Mouse (Mus musculus): ENCODE data around the gene Pgam1. TPM values are rescaled to one million over a fixed set of nuclear protein-coding genes. Genes with fewer than 3 reads are reported as not detected.

Gene Pgam1
- polyA plus RNA-seq, 1 experiment from 2014 or later: 1,170 TPM

Other genes starting within 250 kb of the Pgam1 start
- 0.73 and 1.4 TPM in 2 replicates for gene Slit1, start 168.3 kb upstream of the Pgam1 start, polyA plus RNA-seq (2016; fragmentation: Nextera tagmentation; extraction: Ambion mirVana)
- 49.7 and 50.9 TPM in 2 replicates for gene Arhgap19, start 109.9 kb upstream of the Pgam1 start, polyA plus RNA-seq (2016; fragmentation: Nextera tagmentation; extraction: Ambion mirVana)
- 10.9 and 11.8 TPM in 2 replicates for gene Frat1, start 82.0 kb upstream of the Pgam1 start, polyA plus RNA-seq (2016; fragmentation: Nextera tagmentation; extraction: Ambion mirVana)
- 5.4 and 5.5 TPM in 2 replicates for gene Frat2, start 63.8 kb upstream of the Pgam1 start, polyA plus RNA-seq (2016; fragmentation: Nextera tagmentation; extraction: Ambion mirVana)
- gene Rrp12, start 15.8 kb upstream of the Pgam1 start, polyA plus RNA-seq (2016; fragmentation: Nextera tagmentation; extraction: Ambion mirVana): 43.8 and 43.9 TPM in 2 replicates
- 101 and 103 TPM in 2 replicates for gene Exosc1, start 21.5 kb downstream of the Pgam1 start, polyA plus RNA-seq (2016; fragmentation: Nextera tagmentation; extraction: Ambion mirVana)
- gene Zdhhc16, start 21.6 kb downstream of the Pgam1 start, polyA plus RNA-seq (2016; fragmentation: Nextera tagmentation; extraction: Ambion mirVana): 85.8 and 92.4 TPM in 2 replicates
- 35.3 and 42.3 TPM in 2 replicates for gene Mms19, start 69.2 kb downstream of the Pgam1 start, polyA plus RNA-seq (2016; fragmentation: Nextera tagmentation; extraction: Ambion mirVana)
- gene Ubtd1, start 69.8 kb downstream of the Pgam1 start, polyA plus RNA-seq (2016; fragmentation: Nextera tagmentation; extraction: Ambion mirVana): 9.2 and 9.6 TPM in 2 replicates
- gene Ankrd2, start 124.1 kb downstream of the Pgam1 start, polyA plus RNA-seq (2016; fragmentation: Nextera tagmentation; extraction: Ambion mirVana): 0.42 TPM in 1 of 2 replicates, not detected in the other
- gene Hoga1, start 133.7 kb downstream of the Pgam1 start, polyA plus RNA-seq (2016; fragmentation: Nextera tagmentation; extraction: Ambion mirVana): 0.95 and 1.3 TPM in 2 replicates
- gene 4933411K16Rik, start 140.3 kb downstream of the Pgam1 start, polyA plus RNA-seq (2016; fragmentation: Nextera tagmentation; extraction: Ambion mirVana): not detected in 2 replicates
- 43.1 and 43.4 TPM in 2 replicates for gene Morn4, start 174.4 kb downstream of the Pgam1 start, polyA plus RNA-seq (2016; fragmentation: Nextera tagmentation; extraction: Ambion mirVana)
- 21.3 and 23.3 TPM in 2 replicates for gene Pi4k2a, start 178.5 kb downstream of the Pgam1 start, polyA plus RNA-seq (2016; fragmentation: Nextera tagmentation; extraction: Ambion mirVana)
- gene Avpi1, start 217.1 kb downstream of the Pgam1 start, polyA plus RNA-seq (2016; fragmentation: Nextera tagmentation; extraction: Ambion mirVana): 23.5 and 23.9 TPM in 2 replicates
- 2.4 and 3.1 TPM in 2 replicates for gene Marveld1, start 235.5 kb downstream of the Pgam1 start, polyA plus RNA-seq (2016; fragmentation: Nextera tagmentation; extraction: Ambion mirVana)